Mouse (Mus musculus) small intestine, adult 2 months (tissue): ENCODE data around the gene Mras.
A peak's percentile ranks its signal among the peaks of the same experiment; 100 is the strongest.

Experiments
- CTCF ChIP-seq: fragments of 200-500 bp; IDR thresholded peaks from 2 replicates; pipeline ENCODE4 v1.5.1; 2012; ENCODE audit warnings: low read depth, mild to moderate bottlenecking, control low read depth, inconsistent platforms, low read length, moderate library complexity, mixed read lengths; ENCODE audit not compliant: insufficient replicate concordance, insufficient read length; ENCODE audit errors: extremely low read depth
- POLR2A ChIP-seq: fragments of 200-500 bp; IDR thresholded peaks from 2 replicates; pipeline ENCODE4 v1.6.1; 2012; ENCODE audit warnings: low read depth, mild to moderate bottlenecking, control low read depth, inconsistent platforms, low read length, moderate library complexity

GRCm38 (mm10) chr9:99458529-99459208, 21.5 kb upstream of the Mras start:
- TF ChIP-seq POLR2A = no peak
- peak; percentile 74; the same call in 1 of the 2 replicates for TF ChIP-seq CTCF
